Mouse (Mus musculus): ENCODE results near the gene Lypd6. TPM values are rescaled to one million over a fixed set of nuclear protein-coding genes. Genes with fewer than 3 reads are reported as not detected.
A peak's percentile ranks its signal among the peaks of the same experiment; 100 is the strongest.

Gene Lypd6
- polyA plus RNA-seq, 1 experiment from 2014 or later = 8.5 TPM

GRCm38 (mm10) chr2:50175709-50176108 is 109.5 kb downstream of the Lypd6 start:
- no peaks in the 10 kb centered on the region for H3K27me3 ChIP-seq
- H3K9me3 ChIP-seq = no peaks in the 10 kb centered on the region
- no peaks in the 10 kb centered on the region for H3K36me3 ChIP-seq
- H3K27ac ChIP-seq = peak overlapping the region; percentile 41; the same call in 1 of the 2 replicates
- WGBS = 32% methylated on average over 4 of the region's 4 CpGs
- no peak overlapping the region for H3K4me2 ChIP-seq (replicated peaks)
- H3K4me3 ChIP-seq = no peak overlapping the region
- H3K9ac ChIP-seq = no peak overlapping the region
- ATAC-seq (ENCODE audit: insufficient number of reproducible peaks, insufficient read depth, low FRiP score, low TSS enrichment) = no peak
- H3K4me1 ChIP-seq = peaks cover 24% of the 10 kb centered on the region

- peaks cover 15% of the 10 kb centered on the region for H3K4me1 ChIP-seq
- WGBS = 85% methylated on average over 5 of the region's 5 CpGs
- H3K27me3 ChIP-seq = no peaks in the 10 kb centered on the region
- H3K4me2 ChIP-seq (replicated peaks) = no peak overlapping the region
- no peak for ATAC-seq (ENCODE audit: insufficient number of reproducible peaks, insufficient read depth, low FRiP score, low TSS enrichment)
- H3K9ac ChIP-seq = no peak overlapping the region
- no peaks in the 10 kb centered on the region for H3K36me3 ChIP-seq
- no peak overlapping the region for H3K4me3 ChIP-seq
- H3K9me3 ChIP-seq = no peaks in the 10 kb centered on the region
- H3K27ac ChIP-seq = no peak overlapping the region
These were observed 112.9 kb downstream of the Lypd6 start for GRCm38 (mm10) chr2:50179164-50179563.

GRCm38 (mm10) chr2:50180423-50180822 is 114.2 kb downstream of the Lypd6 start:
- peaks cover 12% of the 10 kb centered on the region for H3K4me1 ChIP-seq
- no peak overlapping the region for H3K4me3 ChIP-seq
- no peak overlapping the region for H3K9ac ChIP-seq
- ATAC-seq (ENCODE audit: insufficient number of reproducible peaks, insufficient read depth, low FRiP score, low TSS enrichment) = no peak
- no peaks in the 10 kb centered on the region for H3K27me3 ChIP-seq
- H3K27ac ChIP-seq = no peak overlapping the region
- H3K36me3 ChIP-seq = no peaks in the 10 kb centered on the region
- 89% methylated on average over 3 of the region's 3 CpGs for WGBS
- H3K4me2 ChIP-seq (replicated peaks) = no peak overlapping the region
- no peaks in the 10 kb centered on the region for H3K9me3 ChIP-seq

GRCm38 (mm10) chr2:50181332-50181731 is 115.1 kb downstream of the Lypd6 start:
- H3K4me1 ChIP-seq = peaks cover 6% of the 10 kb centered on the region; the same call in 1 of the 2 replicates
- no peaks in the 10 kb centered on the region for H3K36me3 ChIP-seq
- no peak overlapping the region for H3K4me2 ChIP-seq (replicated peaks)
- no peaks in the 10 kb centered on the region for H3K9me3 ChIP-seq
- no peaks in the 10 kb centered on the region for H3K27me3 ChIP-seq
- H3K27ac ChIP-seq = no peak overlapping the region
- no peak overlapping the region for H3K4me3 ChIP-seq
- 91% methylated on average over 3 of the region's 3 CpGs for WGBS
- no peak for ATAC-seq (ENCODE audit: insufficient number of reproducible peaks, insufficient read depth, low FRiP score, low TSS enrichment)
- no peak overlapping the region for H3K9ac ChIP-seq

GRCm38 (mm10) chr2:50186711-50187405 is 120.6 kb downstream of the Lypd6 start:
- WGBS = 29% methylated on average over 12 of the region's 12 CpGs
- no peaks in the 10 kb centered on the region for H3K36me3 ChIP-seq

GRCm38 (mm10) chr2:50188856-50189255 is 122.6 kb downstream of the Lypd6 start:
- Histone ChIP-seq H3K9me3 (no peaks in the 10 kb centered on the region), H3K4me3 (no peak overlapping the region), H3K4me2 (replicated peaks) (no peak overlapping the region), H3K36me3 (no peaks in the 10 kb centered on the region), H3K9ac (no peak overlapping the region), H3K4me1 (peaks cover 10% of the 10 kb centered on the region; the same call in 1 of the 2 replicates), H3K27me3 (no peaks in the 10 kb centered on the region), H3K27ac (no peak overlapping the region)
- 80% methylated on average over 3 of the region's 3 CpGs for WGBS
- no peak for ATAC-seq (ENCODE audit: insufficient number of reproducible peaks, insufficient read depth, low FRiP score, low TSS enrichment)

More at GRCm38 (mm10) chr2:50186711-50187405, 120.6 kb downstream of the Lypd6 start:
- Histone ChIP-seq H3K4me3 (no peak overlapping the region), H3K4me1 (peaks cover 10% of the 10 kb centered on the region; the same call in 1 of the 2 replicates), H3K9me3 (no peaks in the 10 kb centered on the region), H3K27me3 (no peaks in the 10 kb centered on the region), H3K4me2 (replicated peaks) (no peak overlapping the region), H3K27ac (no peak overlapping the region), H3K9ac (no peak overlapping the region)
- ATAC-seq (ENCODE audit: insufficient number of reproducible peaks, insufficient read depth, low FRiP score, low TSS enrichment) = no peak

- 81% methylated on average over 1 of the region's 1 CpGs for WGBS
- Histone ChIP-seq H3K9me3 (no peaks in the 10 kb centered on the region), H3K4me2 (replicated peaks) (no peak overlapping the region), H3K9ac (no peak overlapping the region), H3K27ac (no peak overlapping the region), H3K36me3 (no peaks in the 10 kb centered on the region), H3K4me3 (no peak overlapping the region), H3K4me1 (no peaks in the 10 kb centered on the region), H3K27me3 (no peaks in the 10 kb centered on the region)
- no peak for ATAC-seq (ENCODE audit: insufficient number of reproducible peaks, insufficient read depth, low FRiP score, low TSS enrichment)
These were observed 130.5 kb downstream of the Lypd6 start for GRCm38 (mm10) chr2:50196681-50197080.

GRCm38 (mm10) chr2:50197801-50198200 is 131.6 kb downstream of the Lypd6 start:
- H3K36me3 ChIP-seq = no peaks in the 10 kb centered on the region
- no peak overlapping the region for H3K27ac ChIP-seq
- H3K9me3 ChIP-seq = no peaks in the 10 kb centered on the region
- no peak for ATAC-seq (ENCODE audit: insufficient number of reproducible peaks, insufficient read depth, low FRiP score, low TSS enrichment)
- no peaks in the 10 kb centered on the region for H3K27me3 ChIP-seq
- 82% methylated on average over 4 of the region's 4 CpGs for WGBS
- no peak overlapping the region for H3K4me3 ChIP-seq
- no peaks in the 10 kb centered on the region for H3K4me1 ChIP-seq
- H3K9ac ChIP-seq = no peak overlapping the region
- no peak overlapping the region for H3K4me2 ChIP-seq (replicated peaks)

GRCm38 (mm10) chr2:50200541-50200940 is 134.3 kb downstream of the Lypd6 start:
- H3K9me3 ChIP-seq = no peaks in the 10 kb centered on the region
- no peak overlapping the region for H3K4me3 ChIP-seq
- H3K4me1 ChIP-seq = no peaks in the 10 kb centered on the region
- no peak overlapping the region for H3K4me2 ChIP-seq (replicated peaks)
- WGBS = 80% methylated on average over 2 of the region's 2 CpGs
- H3K27ac ChIP-seq = no peak overlapping the region
- no peak for ATAC-seq (ENCODE audit: insufficient number of reproducible peaks, insufficient read depth, low FRiP score, low TSS enrichment)
- no peaks in the 10 kb centered on the region for H3K27me3 ChIP-seq
- no peaks in the 10 kb centered on the region for H3K36me3 ChIP-seq
- no peak overlapping the region for H3K9ac ChIP-seq

- 74% methylated on average over 7 of the region's 7 CpGs for WGBS
- no peak for ATAC-seq (ENCODE audit: insufficient number of reproducible peaks, insufficient read depth, low FRiP score, low TSS enrichment)
- H3K27ac ChIP-seq = no peak overlapping the region
- no peaks in the 10 kb centered on the region for H3K9me3 ChIP-seq
- no peaks in the 10 kb centered on the region for H3K27me3 ChIP-seq
- H3K9ac ChIP-seq = no peak overlapping the region
- no peaks in the 10 kb centered on the region for H3K36me3 ChIP-seq
- H3K4me1 ChIP-seq = no peaks in the 10 kb centered on the region
- H3K4me2 ChIP-seq (replicated peaks) = no peak overlapping the region
- no peak overlapping the region for H3K4me3 ChIP-seq
These were observed 154.3 kb downstream of the Lypd6 start for GRCm38 (mm10) chr2:50220574-50220973.

GRCm38 (mm10) chr2:50225019-50225418 is 158.8 kb downstream of the Lypd6 start:
- H3K27me3 ChIP-seq = no peaks in the 10 kb centered on the region

GRCm38 (mm10) chr2:50233491-50233890 is 167.3 kb downstream of the Lypd6 start:
- Histone ChIP-seq H3K4me1 (no peaks in the 10 kb centered on the region), H3K9me3 (no peaks in the 10 kb centered on the region), H3K27ac (no peak overlapping the region), H3K36me3 (no peaks in the 10 kb centered on the region), H3K4me3 (no peak overlapping the region), H3K4me2 (replicated peaks) (no peak overlapping the region), H3K27me3 (no peaks in the 10 kb centered on the region), H3K9ac (no peak overlapping the region)
- WGBS = 65% methylated on average over 8 of the region's 8 CpGs
- no peak for ATAC-seq (ENCODE audit: insufficient number of reproducible peaks, insufficient read depth, low FRiP score, low TSS enrichment)

More at GRCm38 (mm10) chr2:50225019-50225418, 158.8 kb downstream of the Lypd6 start:
- Histone ChIP-seq H3K4me1 (no peaks in the 10 kb centered on the region), H3K9me3 (no peaks in the 10 kb centered on the region), H3K4me2 (replicated peaks) (no peak overlapping the region), H3K27ac (no peak overlapping the region), H3K4me3 (no peak overlapping the region), H3K36me3 (no peaks in the 10 kb centered on the region), H3K9ac (no peak overlapping the region)
- ATAC-seq (ENCODE audit: insufficient number of reproducible peaks, insufficient read depth, low FRiP score, low TSS enrichment) = no peak
- 82% methylated on average over 4 of the region's 4 CpGs for WGBS

Data from embryonic facial prominence, embryonic 12.5 days (tissue).